Mouse (Mus musculus): ENCODE measurements around the gene Oaz2. TPM values are rescaled to one million over a fixed set of nuclear protein-coding genes. Genes with fewer than 3 reads are reported as not detected.
A peak's percentile ranks its signal among the peaks of the same experiment; 100 is the strongest.
"Not testable (repeated sequence)": the region's sequence is repeated elsewhere in the genome, so short reads cannot be mapped to it uniquely, and the experiment has no call there.

The Oaz2 gene
- polyA plus RNA-seq, 1 experiment from 2014 or later, result 204 TPM

DNA sequence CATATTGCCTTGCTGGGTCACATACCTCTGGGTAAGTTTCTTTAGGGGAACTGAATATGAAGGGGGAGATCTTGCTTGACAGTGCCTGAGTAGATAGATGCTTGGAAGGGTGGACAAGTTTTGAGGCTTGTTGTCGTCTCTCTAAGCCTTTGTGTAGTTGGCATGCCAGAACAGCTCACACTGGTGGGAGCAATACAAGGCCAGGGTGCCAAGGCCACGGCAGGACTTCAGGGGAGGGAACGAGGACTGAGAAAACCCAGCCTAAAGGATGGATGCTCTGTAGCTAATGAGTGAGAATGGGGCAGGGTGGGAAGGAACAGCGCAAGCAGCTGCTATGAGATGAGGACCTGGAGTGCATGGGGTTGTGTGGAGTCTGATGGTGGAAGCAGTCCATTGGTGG is 22.8 kb upstream of the Oaz2 start:
- Histone ChIP-seq H3K4me2 (replicated peaks; ENCODE audit: low read depth, low read length) (no peak overlapping the region), H3K4me1 (ENCODE audit: control insufficient read depth, insufficient read depth, low read length) (peaks cover 23% of the 10 kb centered on the region), H3K27me3 (ENCODE audit: control insufficient read depth, insufficient read depth, low read length) (no peaks in the 10 kb centered on the region), H3K36me3 (ENCODE audit: control insufficient read depth, insufficient read depth, low read length) (no peaks in the 10 kb centered on the region), H3K9ac (ENCODE audit: low read depth, low read length) (no peak overlapping the region), H3K9me3 (ENCODE audit: control insufficient read depth, low read length) (no peaks in the 10 kb centered on the region), H3K4me3 (ENCODE audit: low read length) (no peak overlapping the region), H3K27ac (ENCODE audit: low read depth, low read length) (no peak overlapping the region)
- 89% methylated on average over 4 of the region's 4 CpGs for WGBS
- ATAC-seq (ENCODE audit: low FRiP score, low TSS enrichment), result no peak

DNA sequence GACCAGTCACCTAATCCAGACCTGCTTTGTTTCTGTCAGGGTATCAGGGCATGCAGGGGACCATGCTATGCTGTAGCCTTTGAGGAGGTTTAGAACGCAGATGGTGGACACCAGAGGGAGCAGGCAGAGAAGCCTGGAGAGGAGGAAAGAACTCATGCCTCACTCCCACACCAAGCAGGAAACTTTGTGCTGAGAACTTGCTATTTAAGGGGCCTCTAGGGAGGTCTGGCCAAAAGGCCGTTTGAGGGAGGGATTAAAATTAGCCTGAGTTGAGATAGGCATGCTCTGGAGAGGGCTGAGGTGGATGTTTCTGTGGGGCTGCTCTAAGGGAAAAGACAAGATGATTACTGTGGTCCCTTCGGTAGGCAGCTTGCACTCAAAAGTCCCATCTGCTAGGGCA is 21.8 kb upstream of the Oaz2 start:
- no peak; the same call in 1 of the 2 replicates for ATAC-seq (ENCODE audit: low FRiP score, low TSS enrichment)
- Histone ChIP-seq H3K36me3 (ENCODE audit: control insufficient read depth, insufficient read depth, low read length) (no peaks in the 10 kb centered on the region), H3K4me3 (ENCODE audit: low read length) (no peak overlapping the region), H3K27ac (ENCODE audit: low read depth, low read length) (peak overlapping the region; percentile 48; the same call in 1 of the 2 replicates), H3K9ac (ENCODE audit: low read depth, low read length) (no peak overlapping the region), H3K27me3 (ENCODE audit: control insufficient read depth, insufficient read depth, low read length) (no peaks in the 10 kb centered on the region), H3K9me3 (ENCODE audit: control insufficient read depth, low read length) (no peaks in the 10 kb centered on the region), H3K4me2 (replicated peaks; ENCODE audit: low read depth, low read length) (0 out of 2 replicates have a peak overlapping the region, but pooled peaks have one; percentile 1), H3K4me1 (ENCODE audit: control insufficient read depth, insufficient read depth, low read length) (peaks cover 24% of the 10 kb centered on the region)
- 35% methylated on average over 3 of the region's 3 CpGs for WGBS

DNA sequence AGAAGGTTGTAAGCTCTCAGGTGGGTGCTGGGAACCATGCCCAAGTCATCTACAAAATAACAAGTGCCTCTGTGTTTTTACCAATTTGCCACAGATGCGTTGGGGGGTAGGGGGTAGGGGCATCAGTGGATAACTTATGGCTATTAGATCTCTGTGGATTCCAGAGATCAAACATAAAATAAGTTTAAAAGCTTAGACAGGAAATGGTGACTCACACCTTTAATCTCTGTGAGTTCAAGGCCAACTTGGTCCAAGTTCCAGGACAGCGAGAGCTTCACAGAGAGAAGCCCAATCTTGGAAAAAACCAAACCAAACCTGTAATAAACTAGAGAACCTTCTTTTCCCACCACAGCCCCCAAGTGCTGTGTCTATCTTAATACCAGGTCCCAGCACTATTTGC is 21.0 kb upstream of the Oaz2 start:
- Histone ChIP-seq H3K36me3 (ENCODE audit: control insufficient read depth, insufficient read depth, low read length) (no peaks in the 10 kb centered on the region), H3K9me3 (ENCODE audit: control insufficient read depth, low read length) (no peaks in the 10 kb centered on the region), H3K9ac (ENCODE audit: low read depth, low read length) (no peak overlapping the region), H3K4me1 (ENCODE audit: control insufficient read depth, insufficient read depth, low read length) (peaks cover 16% of the 10 kb centered on the region), H3K27me3 (ENCODE audit: control insufficient read depth, insufficient read depth, low read length) (no peaks in the 10 kb centered on the region), H3K27ac (ENCODE audit: low read depth, low read length) (no peak overlapping the region), H3K4me3 (ENCODE audit: low read length) (no peak overlapping the region), H3K4me2 (replicated peaks; ENCODE audit: low read depth, low read length) (no peak overlapping the region)
- WGBS, result 80% methylated on average over 2 of the region's 2 CpGs
- no peak for ATAC-seq (ENCODE audit: low FRiP score, low TSS enrichment)

DNA sequence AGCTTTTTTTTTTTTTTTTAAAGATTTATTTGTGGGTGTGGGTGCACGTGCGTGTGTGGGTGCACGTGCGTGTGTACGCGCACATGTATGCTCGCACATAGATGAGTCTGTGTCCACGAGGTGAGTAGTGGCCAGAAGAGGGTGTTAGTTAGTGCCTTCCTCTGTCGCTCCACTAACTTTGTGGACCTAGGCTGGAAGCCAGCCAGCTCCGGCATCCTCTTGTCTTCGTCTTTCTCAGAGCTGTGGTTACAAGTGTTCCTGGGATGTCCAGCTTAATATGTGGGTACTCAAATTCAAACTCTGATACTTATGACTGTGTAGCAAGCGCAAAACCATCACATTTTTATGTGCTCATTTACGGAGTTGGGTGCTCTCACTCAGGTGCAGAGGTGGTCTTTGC is 19.1 kb upstream of the Oaz2 start:
- no peaks in the 10 kb centered on the region for H3K27me3 ChIP-seq (ENCODE audit: control insufficient read depth, insufficient read depth, low read length)
- no peaks in the 10 kb centered on the region for H3K36me3 ChIP-seq (ENCODE audit: control insufficient read depth, insufficient read depth, low read length)
- H3K4me1 ChIP-seq (ENCODE audit: control insufficient read depth, insufficient read depth, low read length), result peaks cover 14% of the 10 kb centered on the region
- 90% methylated on average over 13 of the region's 13 CpGs for WGBS
- H3K9ac ChIP-seq (ENCODE audit: low read depth, low read length), result no peak overlapping the region
- no peak overlapping the region for H3K4me3 ChIP-seq (ENCODE audit: low read length)
- H3K27ac ChIP-seq (ENCODE audit: low read depth, low read length), result no peak overlapping the region
- no peaks in the 10 kb centered on the region for H3K9me3 ChIP-seq (ENCODE audit: control insufficient read depth, low read length)
- no peak for ATAC-seq (ENCODE audit: low FRiP score, low TSS enrichment)
- no peak overlapping the region for H3K4me2 ChIP-seq (replicated peaks; ENCODE audit: low read depth, low read length)

GRCm38 (mm10) chr9:65649997-65650396 is 17.8 kb upstream of the Oaz2 start:
- ATAC-seq (ENCODE audit: low FRiP score, low TSS enrichment), result peak; percentile 51; the same call in 1 of the 2 replicates
- no peaks in the 10 kb centered on the region for H3K9me3 ChIP-seq (ENCODE audit: control insufficient read depth, low read length)
- no peak overlapping the region for H3K4me2 ChIP-seq (replicated peaks; ENCODE audit: low read depth, low read length)
- H3K9ac ChIP-seq (ENCODE audit: low read depth, low read length), result no peak overlapping the region
- peaks cover 14% of the 10 kb centered on the region for H3K4me1 ChIP-seq (ENCODE audit: control insufficient read depth, insufficient read depth, low read length)
- H3K36me3 ChIP-seq (ENCODE audit: control insufficient read depth, insufficient read depth, low read length), result no peaks in the 10 kb centered on the region
- H3K4me3 ChIP-seq (ENCODE audit: low read length), result no peak overlapping the region
- WGBS, result 14% methylated on average over 1 of the region's 1 CpGs
- H3K27me3 ChIP-seq (ENCODE audit: control insufficient read depth, insufficient read depth, low read length), result no peaks in the 10 kb centered on the region
- H3K27ac ChIP-seq (ENCODE audit: low read depth, low read length), result peak overlapping the region; percentile 42; the same call in 1 of the 2 replicates

DNA sequence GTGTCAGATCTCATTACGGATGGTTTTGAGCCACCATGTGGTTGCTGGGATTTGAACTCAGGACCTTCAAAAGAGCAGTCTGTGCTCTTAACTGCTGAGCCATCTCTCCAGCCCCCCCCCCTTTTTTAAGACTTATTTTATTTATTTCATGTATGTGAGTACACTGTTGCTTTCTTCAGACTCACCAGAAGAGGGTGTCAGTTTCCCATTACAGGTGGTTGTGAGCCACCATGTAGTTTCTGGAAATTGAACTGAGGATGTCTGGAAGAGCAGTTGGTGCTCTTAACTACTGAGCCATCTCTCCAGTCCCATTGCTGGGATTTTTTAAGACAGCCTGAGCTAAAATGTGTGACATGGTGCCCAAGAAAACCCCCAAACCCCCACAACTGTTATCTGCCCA is 15.8 kb upstream of the Oaz2 start:
- not testable (repeated sequence) for H3K4me3 ChIP-seq (ENCODE audit: low read length); H3K4me2 ChIP-seq (replicated peaks; ENCODE audit: low read depth, low read length); H3K9ac ChIP-seq (ENCODE audit: low read depth, low read length); H3K36me3 ChIP-seq (ENCODE audit: control insufficient read depth, insufficient read depth, low read length); ATAC-seq (ENCODE audit: low FRiP score, low TSS enrichment); H3K27ac ChIP-seq (ENCODE audit: low read depth, low read length); H3K9me3 ChIP-seq (ENCODE audit: control insufficient read depth, low read length); H3K27me3 ChIP-seq (ENCODE audit: control insufficient read depth, insufficient read depth, low read length)
- WGBS, result 97% methylated on average over 1 of the region's 1 CpGs
- H3K4me1 ChIP-seq (ENCODE audit: control insufficient read depth, insufficient read depth, low read length), result peaks cover 14% of the 10 kb centered on the region

GRCm38 (mm10) chr9:65653741-65654140 is 14.1 kb upstream of the Oaz2 start:
- Histone ChIP-seq H3K27me3 (ENCODE audit: control insufficient read depth, insufficient read depth, low read length) (no peaks in the 10 kb centered on the region), H3K36me3 (ENCODE audit: control insufficient read depth, insufficient read depth, low read length) (no peaks in the 10 kb centered on the region), H3K4me2 (replicated peaks; ENCODE audit: low read depth, low read length) (no peak overlapping the region), H3K4me3 (ENCODE audit: low read length) (no peak overlapping the region), H3K4me1 (ENCODE audit: control insufficient read depth, insufficient read depth, low read length) (peaks cover 14% of the 10 kb centered on the region), H3K9ac (ENCODE audit: low read depth, low read length) (no peak overlapping the region), H3K9me3 (ENCODE audit: control insufficient read depth, low read length) (no peaks in the 10 kb centered on the region), H3K27ac (ENCODE audit: low read depth, low read length) (no peak overlapping the region)
- 94% methylated on average over 4 of the region's 4 CpGs for WGBS
- ATAC-seq (ENCODE audit: low FRiP score, low TSS enrichment), result no peak

DNA sequence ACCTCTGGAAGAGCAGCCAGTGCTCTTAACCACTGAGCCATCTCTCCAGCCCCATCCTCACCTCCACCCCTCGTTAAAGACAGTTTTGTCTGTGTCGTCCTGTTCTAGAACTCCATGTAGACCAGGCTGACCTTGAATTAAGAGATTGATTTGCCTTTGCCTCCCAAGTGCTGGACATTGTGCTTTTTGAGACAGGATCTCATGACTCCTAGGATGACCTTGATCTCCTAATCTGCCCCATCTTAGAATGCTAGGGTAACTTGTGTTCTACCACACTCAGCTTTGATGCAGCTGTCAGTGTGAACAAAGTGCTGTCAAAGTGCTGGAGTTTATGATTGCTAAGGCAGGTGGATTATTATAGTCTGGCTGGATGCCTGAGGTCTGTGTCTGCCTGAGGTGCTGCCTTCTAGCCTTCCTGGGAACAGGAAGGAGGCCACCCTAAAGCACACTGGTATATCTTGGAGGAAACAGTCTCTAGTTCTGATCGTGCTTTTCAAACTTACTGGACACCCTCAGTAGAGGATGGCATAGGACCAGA is 13.0 kb upstream of the Oaz2 start:
- WGBS, result 85% methylated on average over 3 of the region's 3 CpGs
- H3K4me2 ChIP-seq (replicated peaks; ENCODE audit: low read depth, low read length), result no peak overlapping the region
- H3K9me3 ChIP-seq (ENCODE audit: control insufficient read depth, low read length), result no peaks in the 10 kb centered on the region
- no peak overlapping the region for H3K27ac ChIP-seq (ENCODE audit: low read depth, low read length)
- no peak overlapping the region for H3K4me3 ChIP-seq (ENCODE audit: low read length)
- ATAC-seq (ENCODE audit: low FRiP score, low TSS enrichment), result no peak
- no peaks in the 10 kb centered on the region for H3K27me3 ChIP-seq (ENCODE audit: control insufficient read depth, insufficient read depth, low read length)
- no peaks in the 10 kb centered on the region for H3K36me3 ChIP-seq (ENCODE audit: control insufficient read depth, insufficient read depth, low read length)
- peaks cover 11% of the 10 kb centered on the region for H3K4me1 ChIP-seq (ENCODE audit: control insufficient read depth, insufficient read depth, low read length)
- H3K9ac ChIP-seq (ENCODE audit: low read depth, low read length), result no peak overlapping the region

DNA sequence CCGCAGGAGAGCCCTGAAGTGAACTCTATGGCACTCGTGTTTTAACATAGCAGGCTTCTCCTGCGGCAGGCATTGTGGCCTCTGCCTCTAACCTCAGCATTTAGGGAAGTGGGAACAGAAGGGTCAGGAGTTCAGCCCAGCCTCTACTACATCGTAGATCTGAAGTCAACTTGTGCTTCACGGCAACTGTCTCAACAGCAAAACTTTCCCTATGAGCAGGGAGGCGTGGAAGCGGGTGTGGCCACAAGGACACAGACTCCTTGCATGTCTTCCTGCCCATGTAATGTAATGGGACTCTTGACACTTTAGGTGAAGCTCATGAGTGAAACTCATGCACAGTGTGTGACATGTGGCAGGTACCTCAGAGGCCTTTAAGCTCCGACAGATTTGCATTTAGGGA is 12.3 kb upstream of the Oaz2 start:
- H3K9me3 ChIP-seq (ENCODE audit: control insufficient read depth, low read length), result no peaks in the 10 kb centered on the region
- WGBS, result 77% methylated on average over 8 of the region's 8 CpGs

More for the DNA sequence above, 12.3 kb upstream of the Oaz2 start:
- no peak for ATAC-seq (ENCODE audit: low FRiP score, low TSS enrichment)
- peaks cover 4% of the 10 kb centered on the region for H3K4me1 ChIP-seq (ENCODE audit: control insufficient read depth, insufficient read depth, low read length)
- H3K27ac ChIP-seq (ENCODE audit: low read depth, low read length), result no peak overlapping the region
- no peak overlapping the region for H3K9ac ChIP-seq (ENCODE audit: low read depth, low read length)
- no peak overlapping the region for H3K4me2 ChIP-seq (replicated peaks; ENCODE audit: low read depth, low read length)
- no peaks in the 10 kb centered on the region for H3K27me3 ChIP-seq (ENCODE audit: control insufficient read depth, insufficient read depth, low read length)
- no peak overlapping the region for H3K4me3 ChIP-seq (ENCODE audit: low read length)
- H3K36me3 ChIP-seq (ENCODE audit: control insufficient read depth, insufficient read depth, low read length), result no peaks in the 10 kb centered on the region

All from kidney, embryonic 14.5 days (tissue).